Mouse (Mus musculus) thymus, adult 18-20 months (tissue): Measurements from ENCODE around the gene Card6.

Experiments used
- DNase-seq, 2 experiments: peaks; one replicate each; pipeline ENCODE4 v3.0.0; 2022; ENCODE audit warnings: mixed read lengths in 2 of 2

Card6 gene

DNA sequence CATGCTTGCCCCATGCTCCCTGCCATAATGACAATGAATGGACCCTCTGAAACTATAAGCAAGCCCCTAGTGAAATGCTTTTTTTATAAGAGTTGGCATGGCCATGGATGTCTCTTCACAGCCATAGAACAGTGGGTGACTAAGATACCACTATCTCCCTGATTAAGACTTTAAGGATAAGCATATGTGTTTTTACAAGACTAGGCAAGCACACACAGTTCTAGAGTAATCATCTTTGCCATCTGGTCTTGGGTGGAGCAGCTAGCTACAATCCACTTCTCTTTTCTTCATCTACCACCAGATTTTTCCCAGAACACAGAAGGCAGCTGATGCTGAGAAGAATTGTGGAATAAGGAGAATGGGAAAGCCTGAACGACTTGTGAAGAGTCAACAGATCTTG is 27.1 kb downstream of the Card6 start:
- DNase-seq, result no peak

GRCm38 (mm10) chr15:5068801-5069518 is 39.4 kb downstream of the Card6 start:
- DNase-seq, result no peak

GRCm38 (mm10) chr15:5063635-5064034 is 44.7 kb downstream of the Card6 start, which contains the start of gene C7:
C7 (minus strand) TSS chr15:5063740.
- no peak for DNase-seq
